Mouse (Mus musculus) lung, embryonic 14.5 days (tissue): ENCODE results near the gene Dglucy. TPM values are rescaled to one million over a fixed set of nuclear protein-coding genes. Genes with fewer than 3 reads are reported as not detected.

Experiments
- ATAC-seq: fragments of 200-750 bp; cut with Nextera tagmentation; 2 replicates; pipeline ENCODE4 v1.8.0; 2017; ENCODE audit warnings: mild to moderate bottlenecking, moderate TSS enrichment, moderate library complexity; ENCODE audit not compliant: insufficient read depth
- DNase-seq: peaks from one replicate; pipeline ENCODE4 v3.0.0-alpha.2; 2015
- H3K27ac ChIP-seq: fragments of 300-500 bp; sonication (generic); 2 replicates; pipeline ENCODE4 v1.5.1; 2014; ENCODE audit warnings: low read depth, mild to moderate bottlenecking, moderate library complexity
- H3K27me3 ChIP-seq: fragments of 300-500 bp; sonication (generic); 2 replicates; pipeline ENCODE4 v1.6.1; 2014; ENCODE audit warnings: low read length, control low read depth; ENCODE audit not compliant: insufficient read depth
- H3K36me3 ChIP-seq: fragments of 300-500 bp; sonication (generic); 2 replicates; pipeline ENCODE4 v1.6.1; 2014; ENCODE audit warnings: control low read depth; ENCODE audit not compliant: insufficient read depth
- H3K4me1 ChIP-seq: fragments of 300-500 bp; sonication (generic); 2 replicates; pipeline ENCODE4 v1.6.1; 2014; ENCODE audit warnings: antibody characterized with exemption, control low read depth; ENCODE audit not compliant: insufficient read depth
- H3K4me2 ChIP-seq: fragments of 300-500 bp; sonication (generic); 2 replicates; pipeline ENCODE4 v1.6.1; 2014; ENCODE audit warnings: mild to moderate bottlenecking
- H3K4me3 ChIP-seq: fragments of 300-500 bp; sonication (generic); 2 replicates; pipeline ENCODE4 v1.5.1; 2014; ENCODE audit warnings: low read depth, low read length
- H3K9ac ChIP-seq: fragments of 300-500 bp; sonication (generic); 2 replicates; pipeline ENCODE4 v1.6.1; 2014
- H3K9me3 ChIP-seq: fragments of 300-500 bp; sonication (generic); 2 replicates; pipeline ENCODE4 v1.6.1; 2016; ENCODE audit warnings: low read depth, low read length, control low read depth
- CTCF ChIP-seq: IDR thresholded peaks from 2 replicates; pipeline ENCODE4 v1.5.1; 2016; ENCODE audit warnings: antibody characterized with exemption, low read depth
- WGBS: fragments of 180-500 bp; shearing (Covaris S2); extraction: QIAGEN DNeasy Blood & Tissue Kit; methylation state at CpG from one replicate; pipeline ENCODE4 v1.1.7; 2014; 5-methylcytosine and 5-hydroxymethylcytosine counted together
- polyA plus RNA-seq: library from polyadenylated mRNA; unstranded; fragments of >200 nt; fragmentation: Nextera tagmentation; extraction: Ambion mirVana; gene quantifications from 2 replicates; pipeline ENCODE4 v1.2.1, GENCODE M21; 2014

Dglucy gene
- polyA plus RNA-seq, 1 experiment from 2014 or later = 3.8 TPM

GRCm38 (mm10) chr12:100862272-100862671 lies 83.4 kb downstream of the Dglucy start:
- no peaks in the 10 kb centered on the region for H3K27me3 ChIP-seq
- 78% methylated on average over 3 of the region's 3 CpGs for whole genome bisulfite sequencing
- no peak for TF ChIP-seq CTCF
- H3K9me3 ChIP-seq = no peaks in the 10 kb centered on the region
- no peak for DNase-seq
- no peaks in the 10 kb centered on the region for H3K36me3 ChIP-seq
- no peak overlapping the region for H3K4me3 ChIP-seq
- no peak overlapping the region for H3K27ac ChIP-seq
- ATAC-seq = no peak
- H3K9ac ChIP-seq = no peak overlapping the region
- H3K4me1 ChIP-seq = no peaks in the 10 kb centered on the region
- H3K4me2 ChIP-seq = no peak overlapping the region

- no peak overlapping the region for H3K9ac ChIP-seq
- no peak overlapping the region for H3K4me3 ChIP-seq
- WGBS = 88% methylated on average over 3 of the region's 3 CpGs
- H3K9me3 ChIP-seq = no peaks in the 10 kb centered on the region
- no peak for TF ChIP-seq CTCF
- H3K4me2 ChIP-seq = no peak overlapping the region
- no peaks in the 10 kb centered on the region for H3K27me3 ChIP-seq
- DNase-seq (no peak), ATAC-seq (no peak)
- H3K36me3 ChIP-seq = no peaks in the 10 kb centered on the region
- H3K27ac ChIP-seq = no peak overlapping the region
- no peaks in the 10 kb centered on the region for H3K4me1 ChIP-seq
Measured at GRCm38 (mm10) chr12:100862856-100863446, 84.1 kb downstream of the Dglucy start.

- ATAC-seq = no peak
- Histone ChIP-seq H3K27me3 (no peaks in the 10 kb centered on the region), H3K9me3 (no peaks in the 10 kb centered on the region), H3K4me3 (no peak overlapping the region), H3K4me1 (no peaks in the 10 kb centered on the region), H3K27ac (no peak overlapping the region), H3K36me3 (no peaks in the 10 kb centered on the region), H3K4me2 (no peak overlapping the region), H3K9ac (no peak overlapping the region)
- TF ChIP-seq CTCF = no peak
- DNase-seq = no peak
Measured at GRCm38 (mm10) chr12:100865072-100865471, 86.2 kb downstream of the Dglucy start.

GRCm38 (mm10) chr12:100865509-100866078 lies 86.7 kb downstream of the Dglucy start:
- no peak overlapping the region for H3K4me3 ChIP-seq
- no peaks in the 10 kb centered on the region for H3K36me3 ChIP-seq
- no peak for ATAC-seq
- DNase-seq = no peak
- no peaks in the 10 kb centered on the region for H3K9me3 ChIP-seq
- 51% methylated on average over 11 of the region's 11 CpGs for WGBS
- H3K4me1 ChIP-seq = no peaks in the 10 kb centered on the region
- no peak overlapping the region for H3K27ac ChIP-seq
- no peak overlapping the region for H3K9ac ChIP-seq
- no peak for TF ChIP-seq CTCF
- no peaks in the 10 kb centered on the region for H3K27me3 ChIP-seq
- H3K4me2 ChIP-seq = no peak overlapping the region

- Histone ChIP-seq H3K9ac (no peak overlapping the region), H3K4me3 (no peak overlapping the region), H3K4me1 (no peaks in the 10 kb centered on the region), H3K9me3 (no peaks in the 10 kb centered on the region), H3K27ac (no peak overlapping the region), H3K27me3 (no peaks in the 10 kb centered on the region), H3K4me2 (no peak overlapping the region), H3K36me3 (no peaks in the 10 kb centered on the region)
- no peak for TF ChIP-seq CTCF
- DNase-seq (no peak), ATAC-seq (no peak)
- WGBS = 85% methylated on average over 8 of the region's 8 CpGs
Measured at GRCm38 (mm10) chr12:100867097-100867496, 88.2 kb downstream of the Dglucy start.

- 60% methylated on average over 4 of the region's 4 CpGs for WGBS
- H3K9me3 ChIP-seq = no peaks in the 10 kb centered on the region
- H3K9ac ChIP-seq = no peak overlapping the region
- TF ChIP-seq CTCF = no peak
- H3K4me1 ChIP-seq = no peaks in the 10 kb centered on the region
- no peak overlapping the region for H3K27ac ChIP-seq
- no peak for ATAC-seq
- H3K36me3 ChIP-seq = no peaks in the 10 kb centered on the region
- no peak overlapping the region for H3K4me2 ChIP-seq
- DNase-seq = no peak
- H3K4me3 ChIP-seq = no peak overlapping the region
- no peaks in the 10 kb centered on the region for H3K27me3 ChIP-seq
Measured at GRCm38 (mm10) chr12:100868049-100868622, 89.3 kb downstream of the Dglucy start.

- H3K4me1 ChIP-seq = no peaks in the 10 kb centered on the region
- H3K9me3 ChIP-seq = no peaks in the 10 kb centered on the region
- H3K27me3 ChIP-seq = no peaks in the 10 kb centered on the region
- no peak for TF ChIP-seq CTCF
- no peak for DNase-seq
- no peak overlapping the region for H3K9ac ChIP-seq
- H3K36me3 ChIP-seq = no peaks in the 10 kb centered on the region
- no peak for ATAC-seq
- 90% methylated on average over 6 of the region's 6 CpGs for WGBS
- no peak overlapping the region for H3K4me3 ChIP-seq
- H3K4me2 ChIP-seq = no peak overlapping the region
- H3K27ac ChIP-seq = no peak overlapping the region
Measured at GRCm38 (mm10) chr12:100871234-100871633, 92.4 kb downstream of the Dglucy start.
